Mouse (Mus musculus): ENCODE measurements around the gene Pyroxd2.
"Not testable (repeated sequence)": the region's sequence is repeated elsewhere in the genome, so short reads cannot be mapped to it uniquely, and the experiment has no call there.

Gene Pyroxd2

GRCm38 (mm10) chr19:42698576-42698975 lies 54.0 kb downstream of the Pyroxd2 start:
- in situ Hi-C loops (cut with MboI; ENCODE audit: low sequenced_read_pairs), result no loop called here

- in situ Hi-C loops (cut with MboI; ENCODE audit: low sequenced_read_pairs), result no loop called here
These were observed 55.2 kb downstream of the Pyroxd2 start for GRCm38 (mm10) chr19:42697336-42697735.

- in situ Hi-C loops (cut with MboI; ENCODE audit: low sequenced_read_pairs), result no loop called here
These were observed 62.3 kb downstream of the Pyroxd2 start for GRCm38 (mm10) chr19:42690256-42690655.

- in situ Hi-C loops (cut with MboI; ENCODE audit: low sequenced_read_pairs), result no loop called here
These were observed 62.8 kb downstream of the Pyroxd2 start for GRCm38 (mm10) chr19:42689786-42690185.

- in situ Hi-C loops (cut with MboI; ENCODE audit: low sequenced_read_pairs), result no loop called here
These were observed 63.3 kb downstream of the Pyroxd2 start for GRCm38 (mm10) chr19:42689321-42689720.

- in situ Hi-C loops (cut with MboI; ENCODE audit: low sequenced_read_pairs), result not testable (repeated sequence)
These were observed 69.8 kb downstream of the Pyroxd2 start for GRCm38 (mm10) chr19:42682776-42683175.

GRCm38 (mm10) chr19:42678191-42678590 lies 74.4 kb downstream of the Pyroxd2 start:
- in situ Hi-C loops (cut with MboI; ENCODE audit: low sequenced_read_pairs), result no loop called here

- in situ Hi-C loops (cut with MboI; ENCODE audit: low sequenced_read_pairs), result no loop called here
These were observed 75.1 kb downstream of the Pyroxd2 start for GRCm38 (mm10) chr19:42677452-42677851.

- in situ Hi-C loops (cut with MboI; ENCODE audit: low sequenced_read_pairs), result no loop called here
These were observed 75.6 kb downstream of the Pyroxd2 start for GRCm38 (mm10) chr19:42676931-42677330.
